Mouse (Mus musculus): ENCODE data around the gene Maip1.

Gene Maip1

DNA sequence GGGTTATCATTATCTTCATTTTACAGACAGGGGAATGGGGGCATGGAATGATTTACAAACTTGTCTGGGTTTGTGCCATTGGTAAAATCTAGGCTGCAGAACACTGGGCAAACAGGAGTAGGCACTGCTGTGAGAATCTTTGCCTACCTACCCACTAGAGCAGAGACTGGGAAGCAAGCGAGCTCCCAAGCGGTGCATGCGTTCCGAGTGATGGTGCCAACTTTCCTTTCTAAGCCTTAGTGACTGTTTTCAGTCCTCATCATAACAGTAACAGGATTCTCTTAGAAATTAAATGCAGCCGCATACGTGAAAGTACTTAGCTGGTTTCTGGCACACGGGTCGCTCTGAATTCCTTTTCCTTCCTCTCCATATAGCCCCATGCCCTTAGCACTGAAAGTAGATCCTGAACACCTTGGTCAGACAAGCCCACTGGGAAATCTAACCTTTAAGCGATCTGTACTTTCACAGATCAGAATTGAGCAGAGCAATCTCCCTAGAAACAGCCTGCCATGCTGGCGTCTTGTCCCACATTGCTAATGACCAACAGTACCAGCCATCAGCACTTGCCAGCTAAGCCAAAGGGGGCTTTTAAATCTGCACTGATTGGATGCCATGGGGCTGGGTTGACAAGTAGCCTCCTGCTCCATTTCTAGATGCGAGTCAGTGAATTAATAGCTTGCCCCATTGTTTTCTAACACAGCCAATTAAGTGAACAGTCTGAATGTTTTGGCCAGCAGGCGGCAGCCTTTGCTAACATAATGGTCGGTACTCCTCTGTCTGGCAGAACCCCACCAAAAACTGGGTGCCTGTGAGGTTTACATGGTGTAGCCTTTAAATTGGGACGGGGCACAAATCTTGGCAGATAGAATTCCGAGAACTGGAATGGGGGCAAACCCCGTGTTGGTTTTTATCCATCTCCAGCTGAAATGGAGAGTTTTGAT, 22.5 kb downstream of the Maip1 start:
- DNase-seq, result peak; percentile 84 to 85

DNA sequence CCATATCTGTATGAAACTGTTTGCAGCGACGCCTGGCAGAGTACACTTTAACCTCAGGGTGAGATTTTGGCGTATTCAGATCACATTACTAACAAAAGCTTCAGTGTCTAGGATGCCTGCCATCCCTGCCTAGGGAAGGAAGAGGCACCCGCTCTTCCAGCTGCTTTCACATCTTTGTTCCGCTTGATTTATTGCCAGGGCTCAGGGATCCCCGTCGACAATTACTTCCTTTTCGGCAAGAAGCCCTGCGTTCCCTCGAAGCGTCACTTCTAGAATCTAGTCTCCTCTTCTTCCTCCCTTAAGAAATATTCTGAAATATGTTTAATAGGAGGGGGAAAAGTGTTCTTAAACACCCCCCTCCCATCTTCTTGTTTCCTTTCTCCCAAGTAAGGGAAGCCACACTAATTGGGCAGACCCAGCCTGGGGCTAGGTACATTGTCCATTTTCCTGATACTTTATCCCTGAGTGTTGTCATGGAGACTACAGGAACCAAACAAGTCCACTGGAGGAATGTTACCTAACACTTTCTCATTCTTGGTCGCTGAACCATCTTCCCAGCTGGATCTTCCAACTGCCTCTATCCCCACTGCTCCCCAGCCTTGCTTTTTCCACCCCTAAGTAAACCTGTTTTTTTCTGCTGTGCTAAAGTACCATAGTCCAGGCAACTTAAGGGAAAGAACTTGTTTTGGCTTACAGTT, 23.8 kb downstream of the Maip1 start:
- DNase-seq, result no peak

DNA sequence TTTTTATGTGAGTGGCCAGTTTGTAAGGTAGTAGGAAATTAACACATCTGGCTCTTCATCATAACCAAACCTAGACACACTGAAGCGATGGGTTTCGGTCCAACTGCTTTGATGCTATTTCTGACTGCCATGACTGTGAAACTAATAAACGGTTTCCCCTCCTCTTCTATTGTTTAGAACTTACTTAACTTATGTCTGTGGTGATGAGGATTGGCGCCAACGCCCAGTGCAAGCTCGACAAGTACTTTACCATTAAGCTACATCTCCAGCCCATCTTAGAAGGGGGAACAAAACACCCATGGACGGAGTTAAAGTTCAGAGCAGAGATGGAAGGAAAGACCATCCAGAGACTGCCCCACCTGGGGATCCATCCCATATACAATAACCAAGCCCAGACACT, 27.0 kb downstream of the Maip1 start:
- no peak for DNase-seq

DNA sequence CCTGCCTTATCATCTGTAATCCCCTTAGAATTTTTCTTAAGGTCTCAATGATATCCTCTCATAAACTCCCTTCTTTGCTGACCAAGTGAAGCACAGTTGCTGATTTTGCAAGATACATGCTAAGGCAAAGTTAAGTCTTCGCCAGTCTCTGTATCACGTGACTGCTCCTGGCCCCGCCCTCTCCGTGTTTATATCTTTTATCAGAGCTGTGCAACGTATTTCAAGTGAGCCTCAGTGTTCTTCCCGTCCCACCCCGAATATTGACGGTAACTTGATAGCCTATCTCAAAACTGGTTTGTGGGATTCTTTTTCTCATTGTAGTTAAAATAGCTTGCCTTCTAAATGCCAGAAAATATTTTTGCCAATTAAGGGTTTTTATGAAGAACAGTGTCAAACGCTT, 30.3 kb downstream of the Maip1 start:
- peak in 1 of 2 experiments; percentile 6 for DNase-seq

DNA sequence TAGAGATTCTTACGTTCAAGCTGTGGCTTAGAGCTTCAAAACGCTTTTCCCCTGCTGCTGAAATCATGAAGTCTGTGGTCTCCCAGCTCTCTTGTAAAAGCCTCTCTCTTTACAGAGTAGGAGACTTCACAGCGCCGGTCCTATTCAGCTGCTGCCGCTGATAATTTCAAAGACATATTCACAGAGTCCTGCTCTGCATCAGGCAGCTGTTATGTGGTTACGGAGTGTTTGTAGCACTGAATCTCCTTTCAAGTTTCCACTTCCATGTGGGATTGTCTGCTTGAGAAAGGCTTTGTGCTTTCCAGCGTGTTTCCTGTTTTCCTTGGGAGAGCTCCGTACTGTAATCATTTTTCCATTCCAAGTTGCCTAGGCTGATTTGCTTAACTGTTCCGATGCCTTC, 30.8 kb downstream of the Maip1 start:
- no peak for DNase-seq

DNA sequence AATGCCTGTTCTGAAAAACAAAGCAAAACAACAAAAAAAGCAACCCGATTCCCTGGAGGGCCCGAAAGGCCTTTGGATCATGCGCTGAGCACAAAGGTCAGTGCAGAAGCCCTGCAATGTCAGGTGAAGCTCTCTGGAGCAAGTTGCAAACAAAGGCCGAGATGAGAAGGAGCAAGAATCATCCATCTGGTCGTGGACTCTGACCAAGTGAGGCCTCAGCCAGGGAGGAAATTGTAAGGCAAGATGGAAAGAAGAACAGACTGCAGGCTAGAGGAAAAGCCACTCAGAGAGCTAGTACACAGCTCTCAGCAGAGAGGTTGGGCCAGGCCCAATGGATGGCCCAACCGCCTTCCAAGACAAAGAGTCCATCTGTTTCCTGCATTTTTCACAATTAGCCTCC, 32.9 kb downstream of the Maip1 start:
- no peak for DNase-seq

- DNase-seq, result no peak
Measured at GRCm38 (mm10) chr1:57440771-57441170, 34.6 kb downstream of the Maip1 start.

GRCm38 (mm10) chr1:57445679-57446078, 39.6 kb downstream of the Maip1 start:
- no peak for DNase-seq

DNA sequence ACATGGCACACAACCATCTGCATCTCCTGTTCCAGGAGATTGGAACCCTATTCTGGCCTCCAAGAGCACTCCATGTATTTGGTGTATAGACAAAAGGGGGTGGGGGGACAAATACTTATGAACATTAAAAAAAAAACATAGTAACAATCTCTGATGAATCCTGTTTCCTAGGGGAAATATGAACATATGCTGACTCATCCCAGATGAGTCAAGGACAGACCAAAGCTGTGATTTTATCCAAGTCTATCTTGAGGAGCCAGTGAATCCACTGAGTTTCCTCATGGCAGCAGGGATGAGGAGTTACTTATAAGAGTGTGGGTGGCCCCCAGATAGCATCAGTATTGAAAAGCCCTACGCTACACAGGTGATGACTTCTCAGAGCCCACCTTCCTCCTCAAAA, 44.1 kb downstream of the Maip1 start:
- DNase-seq, result no peak

GRCm38 (mm10) chr1:57460305-57460940, 54.3 kb downstream of the Maip1 start:
- no peak for DNase-seq

Measured in B cell, adult 2 months (primary cell).